Mouse (Mus musculus) cortical plate, adult 2 months (tissue): Measurements from ENCODE around the gene Nradd.
A peak's percentile ranks its signal among the peaks of the same experiment; 100 is the strongest.

ENCODE experiments used
- CTCF ChIP-seq: fragments of 200-500 bp; IDR thresholded peaks from 2 replicates; pipeline ENCODE4 v1.5.1; 2011; ENCODE audit warnings: mild to moderate bottlenecking, control low read depth, low read length; ENCODE audit not compliant: insufficient read depth; ENCODE audit errors: extremely low read depth
- POLR2A ChIP-seq: fragments of 200-500 bp; IDR thresholded peaks from 2 replicates; pipeline ENCODE4 v1.6.1; 2011; ENCODE audit warnings: mild to moderate bottlenecking, low read length, control low read depth; ENCODE audit not compliant: insufficient read depth; ENCODE audit errors: extremely low read depth

DNA sequence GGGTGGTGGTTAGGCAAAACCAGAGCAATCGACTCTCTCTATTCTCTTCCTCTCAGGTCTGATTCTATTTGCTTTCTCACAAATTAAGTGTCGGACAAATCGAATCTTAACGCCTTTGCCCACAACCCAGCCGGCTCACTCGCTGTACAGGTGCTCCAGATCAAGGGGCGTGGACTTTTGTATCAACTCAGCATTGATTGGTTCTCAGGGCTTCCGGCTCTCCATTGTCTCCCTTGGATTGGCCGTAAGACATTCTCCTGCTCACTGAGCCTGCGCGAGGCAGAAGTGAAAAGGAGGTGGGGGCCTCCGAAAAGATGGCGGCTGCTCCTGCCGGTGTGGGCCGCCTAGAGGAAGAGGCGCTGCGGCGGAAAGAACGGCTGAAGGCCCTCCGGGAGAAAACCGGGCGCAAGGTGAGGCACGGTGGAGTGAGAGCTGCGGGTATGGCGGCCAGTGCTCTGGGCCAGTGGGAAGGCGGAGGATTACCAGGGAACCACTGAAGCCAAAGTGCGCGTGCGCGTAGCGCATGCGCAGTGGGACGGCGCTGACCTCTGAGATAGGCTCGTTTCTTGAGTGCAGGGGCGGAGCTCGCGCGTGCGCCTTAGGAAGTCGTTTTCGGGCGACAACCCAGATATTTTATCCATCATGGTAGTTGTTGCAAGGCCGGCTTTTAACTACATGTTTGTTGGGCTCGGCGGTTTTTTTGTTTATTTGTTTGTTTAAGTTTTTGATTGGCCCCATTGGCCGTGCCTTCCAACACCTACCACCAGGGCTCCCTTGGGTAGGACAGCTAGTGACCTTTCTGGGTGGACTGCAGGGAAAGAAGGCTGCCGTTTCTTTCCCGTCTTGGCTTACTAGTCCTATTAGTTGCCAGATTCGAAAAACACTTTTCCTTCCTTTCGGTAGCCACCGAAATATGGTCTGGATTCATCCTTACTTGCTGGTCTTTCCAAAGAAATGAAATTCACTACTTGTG, 32.3 kb upstream of the Nradd start, which contains the start of gene Ccdc12:
- peak; percentile 79 for TF ChIP-seq POLR2A
- TF ChIP-seq CTCF = no peak
